ENCODE assay signal across 19 mouse cellular contexts in the genomic region with DNA sequence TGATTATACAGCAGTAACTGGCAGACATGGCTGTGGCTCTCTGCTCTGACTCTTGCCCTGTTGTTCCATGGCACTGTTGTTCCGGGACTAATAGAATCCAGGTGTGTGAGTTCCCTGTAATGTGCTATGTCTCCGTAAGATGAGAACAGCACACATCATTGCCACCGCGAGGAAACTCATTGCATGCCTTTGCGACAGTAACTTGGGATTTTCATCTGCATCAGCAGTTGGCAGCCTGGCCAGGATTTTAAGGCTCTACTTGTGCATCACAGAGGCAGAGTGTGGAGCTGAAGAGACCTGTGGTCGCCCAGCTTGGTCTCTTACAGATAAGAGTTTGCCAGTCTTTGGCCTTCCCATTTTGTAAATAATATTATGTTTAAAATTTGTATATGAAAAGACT. TPM values are rescaled to one million over a fixed set of nuclear protein-coding genes. Genes with fewer than 3 reads are reported as not detected.
DNase-seq lines count a peak whose midpoint lies in the region; ATAC-seq lines count a peak whose summit lies in the region.
"Had no signal": no experiment of that assay in that cellular context is flagged by ENCODE, and none has a peak within 500 bp of the region (broad histone marks: within the 10 kb centered on the region; RNA-seq: fewer than 3 reads in every experiment).

No protein-coding gene starts in this region.

- H3K9me3 ChIP-seq in heart, embryonic 10.5 days: no peaks in the 10 kb centered on the region
- no peaks in the 10 kb centered on the region for H3K9me3 ChIP-seq in embryonic facial prominence, embryonic 13.5 days
- no peaks in the 10 kb centered on the region for H3K9me3 ChIP-seq in liver, embryonic 11.5 days (ENCODE audit: control insufficient read depth, low read length)
- H3K9me3 ChIP-seq in midbrain, embryonic 10.5 days (replicated peaks): no peaks in the 10 kb centered on the region
- H3K9me3 ChIP-seq: forebrain, embryonic 13.5 days; heart, embryonic 12.5 days had no signal

- WGBS in heart, embryonic 10.5 days: 84% methylated on average over 6 of the region's 6 CpGs
- WGBS in embryonic facial prominence, embryonic 13.5 days: 31% methylated on average over 6 of the region's 6 CpGs
- 69% methylated on average over 6 of the region's 6 CpGs for WGBS in liver, embryonic 11.5 days
- WGBS in midbrain, embryonic 10.5 days: 79% methylated on average over 6 of the region's 6 CpGs

- no peaks in the 10 kb centered on the region for H3K4me1 ChIP-seq in heart, embryonic 10.5 days
- peaks cover 36% of the 10 kb centered on the region for H3K4me1 ChIP-seq in embryonic facial prominence, embryonic 13.5 days
- peaks cover 44% of the 10 kb centered on the region for H3K4me1 ChIP-seq in liver, embryonic 11.5 days (replicated peaks; ENCODE audit: control insufficient read depth, insufficient read depth, low read length)
- H3K4me1 ChIP-seq in midbrain, embryonic 10.5 days: peaks cover 5% of the 10 kb centered on the region

- no peaks in the 10 kb centered on the region for H3K27me3 ChIP-seq in heart, embryonic 10.5 days (ENCODE audit: insufficient read depth, poor library complexity, severe bottlenecking)
- H3K27me3 ChIP-seq in embryonic facial prominence, embryonic 13.5 days: no peaks in the 10 kb centered on the region
- no peaks in the 10 kb centered on the region for H3K27me3 ChIP-seq in liver, embryonic 11.5 days (replicated peaks; ENCODE audit: control insufficient read depth, insufficient read depth, low read length)
- no peaks in the 10 kb centered on the region for H3K27me3 ChIP-seq in midbrain, embryonic 10.5 days (ENCODE audit: low read depth, poor library complexity, severe bottlenecking)
- H3K27me3 ChIP-seq: forebrain, embryonic 13.5 days; heart, embryonic 12.5 days had no signal

- ATAC-seq in embryonic facial prominence, embryonic 13.5 days (ENCODE audit: insufficient number of reproducible peaks, insufficient read depth, low FRiP score, low TSS enrichment, low read depth): no peak
- 0 out of 2 replicates have a peak, but pooled peaks have one; percentile 21 for ATAC-seq in liver, embryonic 11.5 days (replicated peaks; ENCODE audit: low FRiP score)
- ATAC-seq: forebrain, embryonic 13.5 days; hindbrain, postnatal 0 days had no signal

- no peak overlapping the region for H3K4me3 ChIP-seq in heart, embryonic 10.5 days
- no peak overlapping the region for H3K4me3 ChIP-seq in embryonic facial prominence, embryonic 13.5 days
- no peak overlapping the region for H3K4me3 ChIP-seq in liver, embryonic 11.5 days (ENCODE audit: low read depth, low read length)
- H3K4me3 ChIP-seq in midbrain, embryonic 10.5 days: no peak overlapping the region
- H3K4me3 ChIP-seq: forebrain, embryonic 13.5 days; heart, embryonic 12.5 days had no signal

- DNase-seq in heart, adult 11 months: peak; percentile 80
- DNase-seq in heart, embryonic 10.5 days (ENCODE audit: low spot score): no peak
- no peak for DNase-seq in liver, embryonic 11.5 days (ENCODE audit: low spot score)
- peak; percentile 45 for DNase-seq in mesoderm, embryonic 11.5 days (ENCODE audit: low read depth, low spot score)
- DNase-seq in T-cell, adult 2 months (ENCODE audit: low spot score): no peak
- no peak for DNase-seq in layer of hippocampus, adult 11-12 months (ENCODE audit: low spot score)
- no peak for DNase-seq in midbrain, embryonic 10.5 days (ENCODE audit: low spot score)
- DNase-seq: adrenal gland, postnatal 14 days; cerebellum, postnatal 10 days; gastrocnemius, postnatal 14 days; heart, postnatal 4 days; kidney, adult 18-20 months; kidney, postnatal 25 days; lung, postnatal 36 days; midbrain, embryonic 14.5 days had no signal

- peak overlapping the region; percentile 24 for H3K4me2 ChIP-seq in embryonic facial prominence, embryonic 13.5 days
- H3K4me2 ChIP-seq in liver, embryonic 11.5 days: peak overlapping the region; percentile 49
- H3K4me2 ChIP-seq: forebrain, embryonic 13.5 days; heart, embryonic 12.5 days had no signal

- peaks cover 11% of the 10 kb centered on the region; the same call in 1 of the 2 replicates for H3K36me3 ChIP-seq in heart, embryonic 10.5 days
- H3K36me3 ChIP-seq in embryonic facial prominence, embryonic 13.5 days: peaks cover 11% of the 10 kb centered on the region
- H3K36me3 ChIP-seq in liver, embryonic 11.5 days (ENCODE audit: control insufficient read depth, insufficient read depth, low read length): peaks cover 5% of the 10 kb centered on the region; the same call in 1 of the 2 replicates
- H3K36me3 ChIP-seq in midbrain, embryonic 10.5 days: peaks cover 27% of the 10 kb centered on the region

- H3K9ac ChIP-seq in embryonic facial prominence, embryonic 13.5 days: no peak overlapping the region
- no peak overlapping the region for H3K9ac ChIP-seq in liver, embryonic 11.5 days (ENCODE audit: low read depth, low read length)
- H3K9ac ChIP-seq: heart, embryonic 12.5 days had no signal

- H3K27ac ChIP-seq in heart, embryonic 10.5 days: no peak overlapping the region
- peak overlapping the region; percentile 74; the same call in 1 of the 2 replicates for H3K27ac ChIP-seq in embryonic facial prominence, embryonic 13.5 days
- H3K27ac ChIP-seq in liver, embryonic 11.5 days (ENCODE audit: low read depth, low read length): peak overlapping the region; percentile 81
- H3K27ac ChIP-seq in midbrain, embryonic 10.5 days (replicated peaks): no peak overlapping the region
- H3K27ac ChIP-seq: forebrain, embryonic 13.5 days; hindbrain, postnatal 0 days had no signal

RNA-seq across cellular contexts. Expression of a gene that starts 6.7 kb away (rescaled TPM):
- 75.2 and 75.9 TPM in 2 replicates for polyA plus RNA-seq in heart, embryonic 10.5 days (2016; fragmentation: Nextera tagmentation; extraction: Ambion mirVana)
- 93.7 and 94.0 TPM in 2 replicates for polyA plus RNA-seq in embryonic facial prominence, embryonic 13.5 days (2015; fragmentation: Nextera tagmentation; extraction: Ambion mirVana)
- polyA plus RNA-seq in liver, embryonic 11.5 days (2014; fragmentation: Nextera tagmentation; extraction: Ambion mirVana): 70.8 and 79.0 TPM in 2 replicates
- 65.6 and 73.6 TPM in 2 replicates for polyA plus RNA-seq in midbrain, embryonic 10.5 days (2016; fragmentation: Nextera tagmentation; extraction: Ambion mirVana)

Comparison
In these comparisons a context has a peak if more than half of its experiments do, and no peak if none do; other contexts are left out.
1. DNase-seq: peak in heart, adult 11 months (single experiment) and mesoderm, embryonic 11.5 days (single experiment); none in heart, embryonic 10.5 days (single experiment), liver, embryonic 11.5 days (single experiment), T-cell, adult 2 months (single experiment), layer of hippocampus, adult 11-12 months (single experiment) and midbrain, embryonic 10.5 days (single experiment).
2. H3K27ac ChIP-seq: peak in embryonic facial prominence, embryonic 13.5 days (single experiment) and liver, embryonic 11.5 days (single experiment); none in heart, embryonic 10.5 days (single experiment) and midbrain, embryonic 10.5 days (single experiment).